Comparison of ENCODE assay signal across 13 mouse cellular contexts in the genomic region with DNA sequence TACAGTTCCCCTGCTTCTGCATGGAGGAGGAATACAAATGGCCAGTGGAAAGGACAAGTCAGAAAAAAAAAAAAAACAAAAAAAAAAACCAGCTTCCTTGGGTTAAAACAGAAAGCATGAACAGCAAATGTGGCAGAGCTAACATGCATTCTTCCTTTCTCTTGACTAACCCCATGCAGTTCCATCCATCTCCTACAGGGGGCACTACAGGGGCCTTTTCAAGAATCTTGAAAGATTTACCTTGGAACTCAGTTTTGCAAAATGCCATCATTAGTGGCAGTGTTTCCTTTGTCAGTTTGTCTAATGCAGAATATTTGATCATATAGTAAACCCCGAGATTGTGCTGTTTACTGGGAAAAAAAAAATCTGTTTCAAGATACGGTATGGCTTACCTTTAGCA.
A peak's percentile ranks its signal among the peaks of the same experiment; 100 is the strongest.
DNase-seq lines count a peak whose midpoint lies in the region; ATAC-seq and TF ChIP-seq lines count a peak whose summit lies in the region.
"Had no signal": no experiment of that assay in that cellular context is flagged by ENCODE, and none has a peak within 500 bp of the region (broad histone marks: within the 10 kb centered on the region; RNA-seq: fewer than 3 reads in every experiment).

No protein-coding gene starts in this region.

- no peak overlapping the region for H3K4me3 ChIP-seq in intestine, postnatal 0 days (ENCODE audit: low read depth, low read length)
- H3K4me3 ChIP-seq in intestine, embryonic 16.5 days (ENCODE audit: low read length): no peak overlapping the region
- H3K4me3 ChIP-seq in neural tube, embryonic 11.5 days (ENCODE audit: low read depth, low read length): no peak overlapping the region
- no peak overlapping the region for H3K4me3 ChIP-seq in limb, embryonic 11.5 days (ENCODE audit: low read depth, low read length)
- H3K4me3 ChIP-seq in midbrain, embryonic 16.5 days (ENCODE audit: low read depth, low read length): no peak overlapping the region
- H3K4me3 ChIP-seq: liver, embryonic 13.5 days; myocyte had no signal

- 88% methylated on average over 2 of the region's 2 CpGs for WGBS in intestine, postnatal 0 days
- 93% methylated on average over 2 of the region's 2 CpGs for WGBS in intestine, embryonic 16.5 days
- 96% methylated on average over 2 of the region's 2 CpGs for WGBS in neural tube, embryonic 11.5 days
- WGBS in limb, embryonic 11.5 days: 85% methylated on average over 2 of the region's 2 CpGs
- 94% methylated on average over 2 of the region's 2 CpGs for WGBS in midbrain, embryonic 16.5 days

- no peaks in the 10 kb centered on the region for H3K9me3 ChIP-seq in intestine, postnatal 0 days (ENCODE audit: control insufficient read depth)
- H3K9me3 ChIP-seq in intestine, embryonic 16.5 days (ENCODE audit: control insufficient read depth, low read length): no peaks in the 10 kb centered on the region
- no peaks in the 10 kb centered on the region for H3K9me3 ChIP-seq in neural tube, embryonic 11.5 days (ENCODE audit: control insufficient read depth, low read length)
- no peaks in the 10 kb centered on the region for H3K9me3 ChIP-seq in limb, embryonic 11.5 days (ENCODE audit: control insufficient read depth, low read length)
- no peaks in the 10 kb centered on the region for H3K9me3 ChIP-seq in midbrain, embryonic 16.5 days (replicated peaks; ENCODE audit: control insufficient read depth, low read length, poor library complexity, severe bottlenecking)
- H3K9me3 ChIP-seq: liver, embryonic 13.5 days had no signal

- DNase-seq in neural tube, embryonic 11.5 days (ENCODE audit: low spot score): peak; percentile 10
- DNase-seq in neural tube, embryonic 10.5 days (ENCODE audit: extremely low spot score, low spot score): no peak
- DNase-seq in ZHBTc4 (ENCODE audit: low read depth, low spot score): peak; percentile 25
- peak; percentile 41 for DNase-seq in limb, embryonic 11.5 days (ENCODE audit: low spot score)
- no peak for DNase-seq in thymus, postnatal 0 days (ENCODE audit: low spot score)
- DNase-seq: heart, adult 11 months; heart, postnatal 10 days; liver, embryonic 13.5 days; thymus, adult 18-20 months had no signal

- no peak overlapping the region for H3K4me2 ChIP-seq in intestine, postnatal 0 days (replicated peaks; ENCODE audit: low read depth)
- no peak overlapping the region for H3K4me2 ChIP-seq in intestine, embryonic 16.5 days (ENCODE audit: low read depth, low read length)
- H3K4me2 ChIP-seq in neural tube, embryonic 11.5 days (ENCODE audit: low read depth): no peak overlapping the region
- no peak overlapping the region for H3K4me2 ChIP-seq in limb, embryonic 11.5 days (ENCODE audit: low read depth, severe bottlenecking)
- H3K4me2 ChIP-seq in midbrain, embryonic 16.5 days (ENCODE audit: low read length): no peak overlapping the region
- H3K4me2 ChIP-seq: liver, embryonic 13.5 days had no signal

- no peaks in the 10 kb centered on the region for H3K4me1 ChIP-seq in intestine, postnatal 0 days (replicated peaks; ENCODE audit: control insufficient read depth, insufficient read depth, low read length)
- no peaks in the 10 kb centered on the region for H3K4me1 ChIP-seq in intestine, embryonic 16.5 days (ENCODE audit: control insufficient read depth, insufficient read depth, low read length)
- no peaks in the 10 kb centered on the region for H3K4me1 ChIP-seq in neural tube, embryonic 11.5 days (ENCODE audit: control insufficient read depth, insufficient read depth, low read length)
- H3K4me1 ChIP-seq in limb, embryonic 11.5 days (ENCODE audit: control insufficient read depth, insufficient read depth, low read length): no peaks in the 10 kb centered on the region
- H3K4me1 ChIP-seq in midbrain, embryonic 16.5 days (ENCODE audit: control insufficient read depth, insufficient read depth, low read length): peaks cover 3% of the 10 kb centered on the region; the same call in 1 of the 2 replicates
- H3K4me1 ChIP-seq: liver, embryonic 13.5 days had no signal

- H3K27me3 ChIP-seq in intestine, postnatal 0 days (replicated peaks; ENCODE audit: control insufficient read depth, insufficient read depth, low read length): no peaks in the 10 kb centered on the region
- H3K27me3 ChIP-seq in intestine, embryonic 16.5 days (replicated peaks; ENCODE audit: control insufficient read depth, insufficient read depth, low read length): no peaks in the 10 kb centered on the region
- H3K27me3 ChIP-seq in neural tube, embryonic 11.5 days (ENCODE audit: control insufficient read depth, insufficient read depth, low read length): no peaks in the 10 kb centered on the region
- no peaks in the 10 kb centered on the region for H3K27me3 ChIP-seq in limb, embryonic 11.5 days (ENCODE audit: control insufficient read depth, insufficient read depth, low read length)
- no peaks in the 10 kb centered on the region for H3K27me3 ChIP-seq in midbrain, embryonic 16.5 days (ENCODE audit: control insufficient read depth, insufficient read depth, low read depth, low read length)
- H3K27me3 ChIP-seq: liver, embryonic 13.5 days had no signal

- no peak overlapping the region for H3K27ac ChIP-seq in intestine, postnatal 0 days (ENCODE audit: low read depth, low read length)
- H3K27ac ChIP-seq in intestine, embryonic 16.5 days (ENCODE audit: low read length): no peak overlapping the region
- no peak overlapping the region for H3K27ac ChIP-seq in neural tube, embryonic 11.5 days (ENCODE audit: low read depth, low read length)
- no peak overlapping the region for H3K27ac ChIP-seq in limb, embryonic 11.5 days (replicated peaks; ENCODE audit: low read depth, low read length)
- H3K27ac ChIP-seq in midbrain, embryonic 16.5 days (ENCODE audit: low read length): no peak overlapping the region
- H3K27ac ChIP-seq: liver, embryonic 13.5 days had no signal

- no peak overlapping the region for H3K9ac ChIP-seq in intestine, postnatal 0 days (ENCODE audit: low read depth, low read length)
- H3K9ac ChIP-seq in intestine, embryonic 16.5 days (ENCODE audit: low read depth, low read length): no peak overlapping the region
- no peak overlapping the region for H3K9ac ChIP-seq in neural tube, embryonic 11.5 days (ENCODE audit: low read length)
- H3K9ac ChIP-seq in limb, embryonic 11.5 days (ENCODE audit: low read length): no peak overlapping the region
- no peak overlapping the region for H3K9ac ChIP-seq in midbrain, embryonic 16.5 days (ENCODE audit: low read depth, low read length)
- H3K9ac ChIP-seq: liver, embryonic 13.5 days had no signal

- peak; percentile 28; the same call in 1 of the 2 replicates for TF ChIP-seq CTCF in intestine, postnatal 0 days (IDR thresholded peaks at IDR 0.05; ENCODE audit: low read depth)

- no peaks in the 10 kb centered on the region for H3K36me3 ChIP-seq in intestine, postnatal 0 days (ENCODE audit: control insufficient read depth, insufficient read depth)
- no peaks in the 10 kb centered on the region for H3K36me3 ChIP-seq in intestine, embryonic 16.5 days (ENCODE audit: control insufficient read depth, insufficient read depth, low read length)
- H3K36me3 ChIP-seq in neural tube, embryonic 11.5 days (ENCODE audit: control insufficient read depth, insufficient read depth, low read length): no peaks in the 10 kb centered on the region
- no peaks in the 10 kb centered on the region for H3K36me3 ChIP-seq in limb, embryonic 11.5 days (ENCODE audit: control insufficient read depth, insufficient read depth, low read length)
- H3K36me3 ChIP-seq in midbrain, embryonic 16.5 days (ENCODE audit: control insufficient read depth, insufficient read depth, low read length): no peaks in the 10 kb centered on the region
- H3K36me3 ChIP-seq: liver, embryonic 13.5 days had no signal

- ATAC-seq in intestine, postnatal 0 days: no peak
- no peak for ATAC-seq in intestine, embryonic 16.5 days
- no peak for ATAC-seq in neural tube, embryonic 11.5 days (ENCODE audit: insufficient read depth, low FRiP score, low TSS enrichment)
- no peak for ATAC-seq in limb, embryonic 11.5 days (ENCODE audit: insufficient number of reproducible peaks, low FRiP score, low TSS enrichment, low read depth)
- no peak for ATAC-seq in midbrain, embryonic 16.5 days

Comparison
In these comparisons a context has a peak if more than half of its experiments do, and no peak if none do; other contexts are left out.
1. DNase-seq: peak in neural tube, embryonic 11.5 days (single experiment), ZHBTc4 (single experiment) and limb, embryonic 11.5 days (single experiment); none in neural tube, embryonic 10.5 days (single experiment) and thymus, postnatal 0 days (single experiment).